Mouse (Mus musculus): Measurements from ENCODE around the gene Matn1. TPM values are rescaled to one million over a fixed set of nuclear protein-coding genes. Genes with fewer than 3 reads are reported as not detected.

Matn1 gene
- polyA plus RNA-seq, 1 experiment: not detected

- Histone ChIP-seq H3K4me1 (ENCODE audit: control insufficient read depth, insufficient read depth, insufficient read length, low read length) (peaks cover 3% of the 10 kb centered on the region; the same call in 1 of the 2 replicates), H3K27me3 (ENCODE audit: control insufficient read depth, insufficient read depth, low read length) (no peaks in the 10 kb centered on the region), H3K27ac (ENCODE audit: insufficient read depth, low read depth, low read length) (no peak overlapping the region), H3K36me3 (ENCODE audit: control insufficient read depth, insufficient read depth, low read length) (no peaks in the 10 kb centered on the region), H3K4me3 (ENCODE audit: low read depth, low read length) (no peak overlapping the region)
- 58% methylated on average over 7 of the region's 7 CpGs for WGBS
- TF ChIP-seq CTCF (IDR thresholded peaks at IDR 0.05; ENCODE audit: extremely low read depth, insufficient read length, insufficient replicate concordance, low read depth, low read length) (no peak), POLR2A (IDR thresholded peaks at IDR 0.05; ENCODE audit: low read depth, low read length) (no peak)
Observed at GRCm38 (mm10) chr4:130905025-130905424, 39.2 kb upstream of the Matn1 start.

GRCm38 (mm10) chr4:130905882-130906281 lies 38.3 kb upstream of the Matn1 start:
- Histone ChIP-seq H3K4me1 (ENCODE audit: control insufficient read depth, insufficient read depth, insufficient read length, low read length) (peaks cover 1% of the 10 kb centered on the region; the same call in 1 of the 2 replicates), H3K4me3 (ENCODE audit: low read depth, low read length) (no peak overlapping the region), H3K27ac (ENCODE audit: insufficient read depth, low read depth, low read length) (no peak overlapping the region), H3K27me3 (ENCODE audit: control insufficient read depth, insufficient read depth, low read length) (no peaks in the 10 kb centered on the region), H3K36me3 (ENCODE audit: control insufficient read depth, insufficient read depth, low read length) (no peaks in the 10 kb centered on the region)
- 72% methylated on average over 6 of the region's 6 CpGs for WGBS
- TF ChIP-seq CTCF (IDR thresholded peaks at IDR 0.05; ENCODE audit: extremely low read depth, insufficient read length, insufficient replicate concordance, low read depth, low read length): no peak
- TF ChIP-seq POLR2A (IDR thresholded peaks at IDR 0.05; ENCODE audit: low read depth, low read length): no peak

GRCm38 (mm10) chr4:130906296-130906695 lies 37.9 kb upstream of the Matn1 start:
- H3K4me1 ChIP-seq (ENCODE audit: control insufficient read depth, insufficient read depth, insufficient read length, low read length): no peaks in the 10 kb centered on the region; the same call in 1 of the 2 replicates
- no peaks in the 10 kb centered on the region for H3K27me3 ChIP-seq (ENCODE audit: control insufficient read depth, insufficient read depth, low read length)
- 42% methylated on average over 8 of the region's 8 CpGs for WGBS
- H3K27ac ChIP-seq (ENCODE audit: insufficient read depth, low read depth, low read length): no peak overlapping the region
- TF ChIP-seq CTCF (IDR thresholded peaks at IDR 0.05; ENCODE audit: extremely low read depth, insufficient read length, insufficient replicate concordance, low read depth, low read length) (no peak), POLR2A (IDR thresholded peaks at IDR 0.05; ENCODE audit: low read depth, low read length) (no peak)
- H3K4me3 ChIP-seq (ENCODE audit: low read depth, low read length): no peak overlapping the region
- H3K36me3 ChIP-seq (ENCODE audit: control insufficient read depth, insufficient read depth, low read length): no peaks in the 10 kb centered on the region

GRCm38 (mm10) chr4:130907200-130908069 lies 36.8 kb upstream of the Matn1 start:
- WGBS: 84% methylated on average over 19 of the region's 19 CpGs
- no peak for TF ChIP-seq POLR2A (IDR thresholded peaks at IDR 0.05; ENCODE audit: low read depth, low read length)
- TF ChIP-seq CTCF (IDR thresholded peaks at IDR 0.05; ENCODE audit: extremely low read depth, insufficient read length, insufficient replicate concordance, low read depth, low read length): no peak
- H3K27me3 ChIP-seq (ENCODE audit: control insufficient read depth, insufficient read depth, low read length): no peaks in the 10 kb centered on the region
- no peaks in the 10 kb centered on the region for H3K36me3 ChIP-seq (ENCODE audit: control insufficient read depth, insufficient read depth, low read length)
- no peak overlapping the region for H3K4me3 ChIP-seq (ENCODE audit: low read depth, low read length)
- no peak overlapping the region for H3K27ac ChIP-seq (ENCODE audit: insufficient read depth, low read depth, low read length)
- H3K4me1 ChIP-seq (ENCODE audit: control insufficient read depth, insufficient read depth, insufficient read length, low read length): no peaks in the 10 kb centered on the region; the same call in 1 of the 2 replicates

GRCm38 (mm10) chr4:130908133-130908532 lies 36.1 kb upstream of the Matn1 start:
- Histone ChIP-seq H3K4me3 (ENCODE audit: low read depth, low read length) (no peak overlapping the region), H3K27ac (ENCODE audit: insufficient read depth, low read depth, low read length) (no peak overlapping the region), H3K27me3 (ENCODE audit: control insufficient read depth, insufficient read depth, low read length) (no peaks in the 10 kb centered on the region), H3K36me3 (ENCODE audit: control insufficient read depth, insufficient read depth, low read length) (no peaks in the 10 kb centered on the region), H3K4me1 (ENCODE audit: control insufficient read depth, insufficient read depth, insufficient read length, low read length) (no peaks in the 10 kb centered on the region; the same call in 1 of the 2 replicates)
- WGBS: 89% methylated on average over 10 of the region's 10 CpGs
- TF ChIP-seq CTCF (IDR thresholded peaks at IDR 0.05; ENCODE audit: extremely low read depth, insufficient read length, insufficient replicate concordance, low read depth, low read length) (no peak), POLR2A (IDR thresholded peaks at IDR 0.05; ENCODE audit: low read depth, low read length) (no peak)

GRCm38 (mm10) chr4:130909167-130909874 lies 34.9 kb upstream of the Matn1 start:
- no peaks in the 10 kb centered on the region for H3K36me3 ChIP-seq (ENCODE audit: control insufficient read depth, insufficient read depth, low read length)
- WGBS: 73% methylated on average over 17 of the region's 17 CpGs
- no peak overlapping the region for H3K4me3 ChIP-seq (ENCODE audit: low read depth, low read length)
- no peaks in the 10 kb centered on the region; the same call in 1 of the 2 replicates for H3K4me1 ChIP-seq (ENCODE audit: control insufficient read depth, insufficient read depth, insufficient read length, low read length)
- TF ChIP-seq CTCF (IDR thresholded peaks at IDR 0.05; ENCODE audit: extremely low read depth, insufficient read length, insufficient replicate concordance, low read depth, low read length) (no peak), POLR2A (IDR thresholded peaks at IDR 0.05; ENCODE audit: low read depth, low read length) (no peak)
- H3K27me3 ChIP-seq (ENCODE audit: control insufficient read depth, insufficient read depth, low read length): no peaks in the 10 kb centered on the region
- H3K27ac ChIP-seq (ENCODE audit: insufficient read depth, low read depth, low read length): no peak overlapping the region

- Histone ChIP-seq H3K4me1 (ENCODE audit: control insufficient read depth, insufficient read depth, insufficient read length, low read length) (no peaks in the 10 kb centered on the region; the same call in 1 of the 2 replicates), H3K27me3 (ENCODE audit: control insufficient read depth, insufficient read depth, low read length) (no peaks in the 10 kb centered on the region), H3K4me3 (ENCODE audit: low read depth, low read length) (no peak overlapping the region), H3K27ac (ENCODE audit: insufficient read depth, low read depth, low read length) (no peak overlapping the region), H3K36me3 (ENCODE audit: control insufficient read depth, insufficient read depth, low read length) (no peaks in the 10 kb centered on the region)
- WGBS: 26% methylated on average over 7 of the region's 7 CpGs
- TF ChIP-seq CTCF (IDR thresholded peaks at IDR 0.05; ENCODE audit: extremely low read depth, insufficient read length, insufficient replicate concordance, low read depth, low read length): no peak
- no peak for TF ChIP-seq POLR2A (IDR thresholded peaks at IDR 0.05; ENCODE audit: low read depth, low read length)
Observed at GRCm38 (mm10) chr4:130910666-130911065, 33.5 kb upstream of the Matn1 start.
